Mouse (Mus musculus) skeletal muscle tissue, adult 2 months (tissue): Measurements from ENCODE around the gene Cyp2c54.
"Not testable (repeated sequence)": the region's sequence is repeated elsewhere in the genome, so short reads cannot be mapped to it uniquely, and the experiment has no call there.

ENCODE experiments used
- DNase-seq: peaks from one replicate; pipeline ENCODE4 v3.0.0-alpha.2; 2012; ENCODE audit warnings: low read depth, low spot score

Gene Cyp2c54

GRCm38 (mm10) chr19:40073701-40074100 is at the start of gene Cyp2c54:
TSS of gene Cyp2c54 (minus strand) at chr19:40073827.
- no peak for DNase-seq

- DNase-seq: not testable (repeated sequence)
Measured at GRCm38 (mm10) chr19:40119624-40120023, 46.0 kb upstream of the Cyp2c54 start.

- no peak for DNase-seq
Measured at GRCm38 (mm10) chr19:40091111-40091510, 17.5 kb upstream of the Cyp2c54 start.

- not testable (repeated sequence) for DNase-seq
Measured at GRCm38 (mm10) chr19:40089421-40089820, 15.8 kb upstream of the Cyp2c54 start, which contains the start of gene Cyp2c50. TSS of gene Cyp2c50 (plus strand) at chr19:40089688.

GRCm38 (mm10) chr19:40088381-40088780 is 14.8 kb upstream of the Cyp2c54 start:
- no peak for DNase-seq

- not testable (repeated sequence) for DNase-seq
Measured at GRCm38 (mm10) chr19:39992140-39992539, 81.5 kb downstream of the Cyp2c54 start, which contains the start of gene Cyp2c37. TSS of gene Cyp2c37 (plus strand) at chr19:39992424.

- DNase-seq: no peak
Measured at GRCm38 (mm10) chr19:39989471-39989870, 84.2 kb downstream of the Cyp2c54 start.
